8 mouse cellular contexts compared by ENCODE assay signal in the genomic region with DNA sequence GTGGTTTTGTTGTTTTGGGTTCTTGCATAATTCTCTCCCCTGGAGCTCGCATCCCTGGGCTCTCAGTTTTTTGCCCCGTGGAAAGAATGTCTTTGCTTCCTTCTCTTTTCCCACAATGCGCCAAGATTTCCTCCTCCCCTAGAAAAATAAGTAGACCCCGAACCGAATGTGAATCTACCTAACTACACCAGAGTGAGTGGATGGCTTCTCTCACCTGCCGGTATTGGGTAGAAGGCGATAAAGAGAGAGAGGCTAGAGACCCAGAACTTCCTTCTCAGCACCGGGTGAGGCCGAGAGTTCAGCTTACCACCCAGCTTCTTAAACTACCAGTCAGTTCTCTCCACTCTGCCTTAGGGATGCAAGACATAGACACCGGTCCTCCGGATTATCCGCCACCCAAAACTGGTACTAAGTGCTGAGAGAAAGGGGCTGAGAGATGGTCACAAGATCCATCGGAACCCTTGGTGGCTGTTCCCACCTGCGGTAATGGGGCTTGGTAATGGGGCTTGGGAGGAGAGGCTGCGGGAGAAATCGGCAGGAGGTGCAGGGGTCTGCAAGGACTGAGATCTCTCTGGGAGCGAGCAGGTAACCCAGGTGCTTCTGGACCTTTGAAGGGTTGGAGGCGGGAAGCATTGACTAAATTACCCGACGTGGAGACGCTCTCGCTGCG. TPM values are rescaled to one million over a fixed set of nuclear protein-coding genes. Genes with fewer than 3 reads are reported as not detected.
A peak's percentile ranks its signal among the peaks of the same experiment; 100 is the strongest.
DNase-seq lines count a peak whose midpoint lies in the region; ATAC-seq and TF ChIP-seq lines count a peak whose summit lies in the region.

No protein-coding gene starts in this region.

- H3K27ac ChIP-seq in layer of hippocampus, adult 2 months, result no peak overlapping the region
- no peak overlapping the region for H3K27ac ChIP-seq in forebrain, embryonic 14.5 days (ENCODE audit: low read depth, low read length)
- H3K27ac ChIP-seq in limb, embryonic 14.5 days (replicated peaks; ENCODE audit: low read depth, low read length), result no peak overlapping the region

- 1% methylated on average over 23 of the region's 23 CpGs for WGBS in forebrain, embryonic 14.5 days
- WGBS in limb, embryonic 14.5 days, result 3% methylated on average over 23 of the region's 23 CpGs

- no peaks in the 10 kb centered on the region for H3K36me3 ChIP-seq in forebrain, embryonic 14.5 days (ENCODE audit: control insufficient read depth, insufficient read depth, low read length)
- H3K36me3 ChIP-seq in limb, embryonic 14.5 days (ENCODE audit: control insufficient read depth, insufficient read depth, low read length), result no peaks in the 10 kb centered on the region

- H3K9ac ChIP-seq in forebrain, embryonic 14.5 days (ENCODE audit: low read length), result peak overlapping the region; percentile 59
- 0 out of 2 replicates have a peak overlapping the region, but pooled peaks have one; percentile 17 for H3K9ac ChIP-seq in limb, embryonic 14.5 days (ENCODE audit: low read depth, low read length, severe bottlenecking)

- H3K4me3 ChIP-seq in layer of hippocampus, adult 2 months, result peak overlapping the region; percentile 38
- peak overlapping the region; percentile 37 for H3K4me3 ChIP-seq in forebrain, embryonic 14.5 days (ENCODE audit: low read depth, low read length)
- peak overlapping the region; percentile 39 for H3K4me3 ChIP-seq in limb, embryonic 14.5 days (replicated peaks; ENCODE audit: low read length)

- H3K4me1 ChIP-seq in forebrain, embryonic 14.5 days (ENCODE audit: control insufficient read depth, insufficient read depth, low read length), result peaks cover 10% of the 10 kb centered on the region; the same call in 1 of the 2 replicates
- H3K4me1 ChIP-seq in limb, embryonic 14.5 days (ENCODE audit: control insufficient read depth, insufficient read depth, low read length), result peaks cover 6% of the 10 kb centered on the region; the same call in 1 of the 2 replicates

- no peaks in the 10 kb centered on the region for H3K9me3 ChIP-seq in forebrain, embryonic 14.5 days (replicated peaks; ENCODE audit: control insufficient read depth, low read length)
- H3K9me3 ChIP-seq in limb, embryonic 14.5 days (ENCODE audit: control insufficient read depth, low read length), result no peaks in the 10 kb centered on the region

- TF ChIP-seq POLR2A in limb, embryonic 14.5 days (IDR thresholded peaks at IDR 0.05; ENCODE audit: borderline replicate concordance, extremely low read depth, insufficient read depth, insufficient read length), result no peak

- ATAC-seq in forebrain, embryonic 14.5 days, result peak; percentile 12; the same call in 1 of the 2 replicates
- ATAC-seq in limb, embryonic 14.5 days (ENCODE audit: low FRiP score, low read depth), result no peak

- no peak for DNase-seq in layer of hippocampus, adult 2 months (ENCODE audit: low spot score in 2 of 2)
- no peak for DNase-seq in layer of hippocampus, postnatal 10 days (ENCODE audit: low spot score in 2 of 2)
- DNase-seq in forebrain, embryonic 14.5 days (ENCODE audit: low spot score), result no peak
- no peak for DNase-seq in limb, embryonic 14.5 days (ENCODE audit: low spot score)
- DNase-seq in retina, postnatal 1 day, result peak; percentile 9
- no peak for DNase-seq in ovary, postnatal 10 days (ENCODE audit: low spot score)
- DNase-seq in spleen, adult 18-20 months, result no peak
- DNase-seq in spleen, postnatal 10 days (ENCODE audit: low spot score in 2 of 2), result no peak

- peaks cover 57% of the 10 kb centered on the region for H3K27me3 ChIP-seq in forebrain, embryonic 14.5 days (replicated peaks; ENCODE audit: control insufficient read depth, insufficient read depth, low read length)
- H3K27me3 ChIP-seq in limb, embryonic 14.5 days (ENCODE audit: control insufficient read depth, insufficient read depth, low read length), result peaks cover 57% of the 10 kb centered on the region

- H3K4me2 ChIP-seq in forebrain, embryonic 14.5 days (ENCODE audit: low read length), result peak overlapping the region; percentile 67
- peak overlapping the region; percentile 63 for H3K4me2 ChIP-seq in limb, embryonic 14.5 days (replicated peaks; ENCODE audit: low read depth, low read length, severe bottlenecking)

- TF ChIP-seq CTCF in layer of hippocampus, adult 2 months (conservative IDR thresholded peaks at IDR 0.05), result no peak

RNA-seq across cellular contexts. Expression of gene Vsx1, which starts 1.2 kb away (rescaled TPM):
- under 1 TPM in 1 of 2 experiments, not detected in 1; 0.12 TPM for total RNA-seq in layer of hippocampus, adult 2 months (2021)
- under 1 TPM; 0.09 to 0.30 TPM for total RNA-seq in layer of hippocampus, postnatal 10 days (2021)
- polyA plus RNA-seq in forebrain, embryonic 14.5 days (2014; fragmentation: Nextera tagmentation; extraction: Ambion mirVana), result 0.04 TPM in 1 of 2 replicates, not detected in the other
- polyA plus RNA-seq in limb, embryonic 14.5 days (2012; rRNA removed), result 0.01 and 0.03 TPM in 2 replicates
- not detected in 2 replicates for polyA plus RNA-seq in limb, embryonic 14.5 days (2014; fragmentation: Nextera tagmentation; extraction: Ambion mirVana)

RNA-seq across cellular contexts. Expression of gene Acss1, which starts 19.7 kb away (rescaled TPM):
- total RNA-seq in layer of hippocampus, adult 2 months (2021), result 10 to 100 TPM; 26.4 to 26.8 TPM
- 10 to 100 TPM; 19.5 to 21.9 TPM for total RNA-seq in layer of hippocampus, postnatal 10 days (2021)
- polyA plus RNA-seq in forebrain, embryonic 14.5 days (2014; fragmentation: Nextera tagmentation; extraction: Ambion mirVana), result 18.4 and 18.8 TPM in 2 replicates
- polyA plus RNA-seq in limb, embryonic 14.5 days (2012; rRNA removed), result 5.5 and 7.4 TPM in 2 replicates
- polyA plus RNA-seq in limb, embryonic 14.5 days (2014; fragmentation: Nextera tagmentation; extraction: Ambion mirVana), result 4.0 and 5.6 TPM in 2 replicates
